Mouse (Mus musculus) ES-Bruce4 (cell line): ENCODE measurements around the gene 9230102O04Rik. TPM values are rescaled to one million over a fixed set of nuclear protein-coding genes. Genes with fewer than 3 reads are reported as not detected.

Source experiments
- H3K27ac ChIP-seq: 2 replicates; pipeline ENCODE4 v1.5.1; 2012; ENCODE audit warnings: low read length, inconsistent platforms; ENCODE audit not compliant: insufficient read depth
- H3K27me3 ChIP-seq: 2 replicates; pipeline ENCODE4 v1.6.1; 2012; ENCODE audit warnings: mild to moderate bottlenecking, low read length, inconsistent platforms; ENCODE audit not compliant: control insufficient read depth, poor library complexity, insufficient read depth, severe bottlenecking
- H3K36me3 ChIP-seq: 2 replicates; pipeline ENCODE4 v1.6.1; 2012; ENCODE audit warnings: inconsistent platforms, mild to moderate bottlenecking, low read length, moderate library complexity; ENCODE audit not compliant: control insufficient read depth, poor library complexity, insufficient read depth, severe bottlenecking
- H3K4me1 ChIP-seq: one replicate; pipeline ENCODE4 v1.8.1; 2011; ENCODE audit warnings: low read length; ENCODE audit not compliant: control insufficient read depth, insufficient read depth
- H3K4me3 ChIP-seq: 2 replicates; pipeline ENCODE4 v1.5.1; 2011; ENCODE audit warnings: low read depth, mild to moderate bottlenecking, low read length
- H3K9ac ChIP-seq: 2 replicates; pipeline ENCODE4 v1.6.1; 2012; ENCODE audit warnings: low read depth, mild to moderate bottlenecking, inconsistent platforms; ENCODE audit not compliant: poor library complexity, severe bottlenecking
- H3K9me3 ChIP-seq: replicated peaks from 2 replicates; pipeline ENCODE4 v1.6.1; 2012; ENCODE audit warnings: mild to moderate bottlenecking, low read length, inconsistent platforms; ENCODE audit not compliant: control insufficient read depth, poor library complexity, insufficient read depth, severe bottlenecking
- CTCF ChIP-seq: IDR thresholded peaks from one replicate; pipeline ENCODE4 v1.8.1; 2011; ENCODE audit warnings: low read depth, low read length
- EP300 ChIP-seq: IDR thresholded peaks from 2 replicates; pipeline ENCODE4 v1.6.1; 2011; ENCODE audit warnings: low read depth, low read length; ENCODE audit not compliant: insufficient read depth
- POLR2A ChIP-seq: IDR thresholded peaks from one replicate; pipeline ENCODE4 v1.8.1; 2011; ENCODE audit warnings: low read length; ENCODE audit not compliant: insufficient read depth
- polyA plus RNA-seq: library from polyadenylated mRNA; stranded (reverse); fragments of >200 nt; gene quantifications from 2 replicates; pipeline ENCODE4 v1.2.4, GENCODE M21; 2011; ENCODE audit warnings: low read depth; ENCODE audit not compliant: missing spikeins, insufficient read depth, insufficient read length

Gene 9230102O04Rik
- polyA plus RNA-seq, 1 experiment: not detected

GRCm38 (mm10) chr2:9893272-9893953, 4.1 kb upstream of the 9230102O04Rik start:
- no peaks in the 10 kb centered on the region for H3K4me1 ChIP-seq
- H3K27ac ChIP-seq: no peak overlapping the region
- TF ChIP-seq EP300: no peak
- peaks cover 17% of the 10 kb centered on the region for H3K27me3 ChIP-seq
- no peak overlapping the region for H3K9ac ChIP-seq
- H3K4me3 ChIP-seq: no peak overlapping the region
- H3K36me3 ChIP-seq: no peaks in the 10 kb centered on the region
- H3K9me3 ChIP-seq: no peaks in the 10 kb centered on the region

GRCm38 (mm10) chr2:9892541-9892940, 3.2 kb upstream of the 9230102O04Rik start:
- TF ChIP-seq CTCF (no peak), EP300 (no peak), POLR2A (no peak)
- Histone ChIP-seq H3K27me3 (peaks cover 22% of the 10 kb centered on the region), H3K27ac (no peak overlapping the region), H3K4me3 (no peak overlapping the region), H3K36me3 (no peaks in the 10 kb centered on the region), H3K9me3 (no peaks in the 10 kb centered on the region), H3K4me1 (no peaks in the 10 kb centered on the region), H3K9ac (no peak overlapping the region)

- Histone ChIP-seq H3K4me3 (no peak overlapping the region), H3K9me3 (no peaks in the 10 kb centered on the region), H3K9ac (no peak overlapping the region), H3K36me3 (no peaks in the 10 kb centered on the region), H3K27me3 (peaks cover 22% of the 10 kb centered on the region), H3K4me1 (no peaks in the 10 kb centered on the region), H3K27ac (no peak overlapping the region)
- no peak for TF ChIP-seq EP300
- TF ChIP-seq POLR2A: no peak
These were observed 1.6 kb upstream of the 9230102O04Rik start for GRCm38 (mm10) chr2:9890906-9891305.

GRCm38 (mm10) chr2:9890251-9890650, 911 bp upstream of the 9230102O04Rik start:
- Histone ChIP-seq H3K4me3 (no peak overlapping the region), H3K9me3 (no peaks in the 10 kb centered on the region), H3K36me3 (no peaks in the 10 kb centered on the region), H3K9ac (no peak overlapping the region), H3K27me3 (peaks cover 23% of the 10 kb centered on the region), H3K27ac (no peak overlapping the region), H3K4me1 (no peaks in the 10 kb centered on the region)
- TF ChIP-seq EP300 (no peak), POLR2A (no peak)

- Histone ChIP-seq H3K4me1 (no peaks in the 10 kb centered on the region), H3K36me3 (no peaks in the 10 kb centered on the region), H3K9ac (0 out of 2 replicates have a peak within 1 kb of the TSS, but pooled peaks have one; percentile 13), H3K27me3 (peaks cover 26% of the 10 kb centered on the region), H3K9me3 (no peaks in the 10 kb centered on the region), H3K4me3 (peak within 1 kb of the TSS; percentile 55), H3K27ac (no peak within 1 kb of the TSS)
- TF ChIP-seq EP300 (no peak), CTCF (no peak), POLR2A (no peak)
These were observed 377 bp upstream of the 9230102O04Rik start, which contains the start of gene Gata3 for GRCm38 (mm10) chr2:9889651-9890183. Gata3 (minus strand) TSS chr2:9890034.

GRCm38 (mm10) chr2:9887636-9888035, 1.7 kb downstream of the 9230102O04Rik start:
- peaks cover 46% of the 10 kb centered on the region for H3K27me3 ChIP-seq
- H3K27ac ChIP-seq: no peak overlapping the region
- H3K9ac ChIP-seq: no peak overlapping the region
- H3K4me1 ChIP-seq: no peaks in the 10 kb centered on the region
- H3K4me3 ChIP-seq: no peak overlapping the region
- no peaks in the 10 kb centered on the region for H3K36me3 ChIP-seq
- no peaks in the 10 kb centered on the region for H3K9me3 ChIP-seq
- TF ChIP-seq POLR2A (no peak), CTCF (no peak), EP300 (no peak)
